Mouse (Mus musculus): ENCODE results near the gene Pla2g4e. TPM values are rescaled to one million over a fixed set of nuclear protein-coding genes. Genes with fewer than 3 reads are reported as not detected.
A peak's percentile ranks its signal among the peaks of the same experiment; 100 is the strongest.

Pla2g4e gene
- polyA plus RNA-seq, 1 experiment from 2014 or later = 4.2 TPM

DNA sequence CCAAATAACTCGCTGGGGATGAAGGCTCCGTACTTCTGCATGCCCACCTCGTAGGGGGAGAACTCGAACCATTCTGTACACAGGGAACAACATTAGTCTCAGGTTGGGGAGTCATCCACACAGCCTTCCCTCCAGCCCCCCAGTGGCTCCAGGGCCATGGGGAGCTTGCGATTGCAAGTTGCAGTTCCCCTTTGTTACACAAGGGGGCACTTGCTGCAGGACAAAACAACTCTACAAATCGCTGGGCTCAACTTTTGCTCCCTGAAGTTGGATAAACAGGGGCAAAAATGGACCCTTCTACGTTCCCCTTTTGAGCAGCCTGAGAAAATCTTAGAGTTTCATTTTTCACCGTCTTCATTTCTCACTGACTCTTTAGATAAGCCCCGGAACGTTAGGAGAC lies 71.4 kb downstream of the Pla2g4e start:
- WGBS = 34% methylated on average over 10 of the region's 10 CpGs
- no peaks in the 10 kb centered on the region for H3K27me3 ChIP-seq (replicated peaks)

GRCm38 (mm10) chr2:120171362-120171761 lies 73.8 kb downstream of the Pla2g4e start:
- Histone ChIP-seq H3K9me3 (replicated peaks) (no peaks in the 10 kb centered on the region), H3K4me2 (no peak overlapping the region), H3K27me3 (replicated peaks) (no peaks in the 10 kb centered on the region), H3K36me3 (no peaks in the 10 kb centered on the region), H3K4me1 (no peaks in the 10 kb centered on the region), H3K27ac (replicated peaks) (no peak overlapping the region), H3K4me3 (replicated peaks) (no peak overlapping the region), H3K9ac (replicated peaks) (no peak overlapping the region)
- no peak for ATAC-seq (ENCODE audit: low FRiP score)
- 93% methylated on average over 7 of the region's 7 CpGs for WGBS

More for the DNA sequence above, 71.4 kb downstream of the Pla2g4e start:
- Histone ChIP-seq H3K9me3 (replicated peaks) (no peaks in the 10 kb centered on the region), H3K4me2 (no peak overlapping the region), H3K4me1 (no peaks in the 10 kb centered on the region), H3K9ac (replicated peaks) (no peak overlapping the region), H3K27ac (replicated peaks) (no peak overlapping the region), H3K4me3 (replicated peaks) (no peak overlapping the region), H3K36me3 (no peaks in the 10 kb centered on the region)
- ATAC-seq (ENCODE audit: low FRiP score) = no peak

- no peak for ATAC-seq (ENCODE audit: low FRiP score)
- H3K4me3 ChIP-seq (replicated peaks) = no peak overlapping the region
- 53% methylated on average over 1 of the region's 1 CpGs for WGBS
- no peaks in the 10 kb centered on the region for H3K9me3 ChIP-seq (replicated peaks)
- no peaks in the 10 kb centered on the region for H3K36me3 ChIP-seq
- no peaks in the 10 kb centered on the region for H3K4me1 ChIP-seq
- no peak overlapping the region for H3K9ac ChIP-seq (replicated peaks)
- H3K27me3 ChIP-seq (replicated peaks) = no peaks in the 10 kb centered on the region
- H3K27ac ChIP-seq (replicated peaks) = no peak overlapping the region
- no peak overlapping the region for H3K4me2 ChIP-seq
Observed at GRCm38 (mm10) chr2:120170726-120171125, 74.4 kb downstream of the Pla2g4e start.

GRCm38 (mm10) chr2:120169382-120169781 lies 75.8 kb downstream of the Pla2g4e start:
- Histone ChIP-seq H3K27me3 (replicated peaks) (no peaks in the 10 kb centered on the region), H3K36me3 (no peaks in the 10 kb centered on the region), H3K4me1 (no peaks in the 10 kb centered on the region), H3K4me3 (replicated peaks) (no peak overlapping the region), H3K27ac (replicated peaks) (no peak overlapping the region), H3K9ac (replicated peaks) (no peak overlapping the region), H3K4me2 (no peak overlapping the region), H3K9me3 (replicated peaks) (no peaks in the 10 kb centered on the region)
- 80% methylated on average over 3 of the region's 3 CpGs for WGBS
- ATAC-seq (ENCODE audit: low FRiP score) = no peak

DNA sequence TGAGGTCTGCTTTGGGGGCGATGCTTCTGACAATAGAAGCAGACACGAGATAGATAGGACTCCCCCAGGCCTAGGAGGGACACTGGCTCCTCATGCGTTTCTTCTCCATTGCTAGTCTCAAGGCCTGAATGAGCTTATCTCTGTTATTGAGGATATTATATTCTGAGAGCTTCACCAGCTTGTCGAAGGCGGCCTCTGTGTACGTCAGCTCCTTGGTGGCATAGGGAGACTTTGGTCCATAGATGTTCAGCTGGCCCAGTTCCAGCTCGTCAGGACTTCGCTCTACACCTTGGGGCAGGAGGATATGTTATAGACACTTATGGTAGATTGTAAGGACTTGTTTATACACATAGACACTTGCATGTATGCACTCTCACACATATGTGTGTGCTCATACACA lies 77.4 kb downstream of the Pla2g4e start:
- Histone ChIP-seq H3K27ac (replicated peaks) (no peak overlapping the region), H3K9ac (replicated peaks) (no peak overlapping the region), H3K9me3 (replicated peaks) (no peaks in the 10 kb centered on the region), H3K4me2 (no peak overlapping the region), H3K36me3 (no peaks in the 10 kb centered on the region), H3K4me1 (no peaks in the 10 kb centered on the region), H3K27me3 (replicated peaks) (no peaks in the 10 kb centered on the region), H3K4me3 (replicated peaks) (no peak overlapping the region)
- no peak for ATAC-seq (ENCODE audit: low FRiP score)
- WGBS = 93% methylated on average over 8 of the region's 8 CpGs

DNA sequence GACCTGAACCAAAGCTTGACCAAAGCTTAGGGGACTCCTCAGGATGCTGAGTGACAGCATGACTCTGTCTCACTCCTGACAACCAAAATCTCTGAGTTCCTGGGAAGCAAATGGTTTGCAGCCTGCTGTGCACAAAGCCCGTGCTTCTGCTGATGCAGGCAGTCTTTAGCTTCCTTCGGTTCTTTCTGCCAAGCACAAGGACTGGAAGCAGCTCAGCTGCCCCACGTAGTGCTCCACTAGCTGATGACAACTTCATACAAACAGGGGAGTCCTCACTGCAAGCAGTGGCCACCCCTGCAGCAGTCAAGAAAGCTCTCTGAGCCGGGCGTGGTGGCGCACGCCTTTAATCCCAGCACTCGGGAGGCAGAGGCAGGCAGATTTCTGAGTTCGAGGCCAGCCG lies 79.7 kb downstream of the Pla2g4e start:
- H3K36me3 ChIP-seq = no peaks in the 10 kb centered on the region
- no peak overlapping the region for H3K4me2 ChIP-seq
- H3K27ac ChIP-seq (replicated peaks) = no peak overlapping the region
- ATAC-seq (ENCODE audit: low FRiP score) = no peak
- no peaks in the 10 kb centered on the region for H3K9me3 ChIP-seq (replicated peaks)
- no peak overlapping the region for H3K4me3 ChIP-seq (replicated peaks)
- WGBS = 85% methylated on average over 10 of the region's 10 CpGs
- no peak overlapping the region for H3K9ac ChIP-seq (replicated peaks)
- no peaks in the 10 kb centered on the region for H3K27me3 ChIP-seq (replicated peaks)
- H3K4me1 ChIP-seq = no peaks in the 10 kb centered on the region

DNA sequence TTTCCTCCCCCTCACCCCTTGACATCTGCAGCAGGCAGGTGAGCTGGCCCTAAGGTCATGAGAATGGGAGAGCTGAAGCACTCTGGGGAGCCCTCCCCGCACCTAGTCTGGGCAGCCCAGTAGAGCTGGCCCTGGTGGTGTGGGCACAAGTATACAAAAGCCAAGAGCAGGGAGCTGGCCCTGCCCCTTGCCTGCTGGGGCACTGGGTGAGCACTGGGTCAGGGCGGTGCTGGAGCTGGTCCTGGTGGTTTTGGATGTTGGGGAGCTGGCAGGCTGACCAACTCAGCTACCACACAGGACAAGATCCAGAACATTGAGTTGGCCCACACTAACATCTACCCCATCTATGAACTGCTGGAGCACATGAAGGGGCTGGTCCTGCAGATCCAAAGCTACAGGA lies 85.7 kb downstream of the Pla2g4e start:
- 88% methylated on average over 2 of the region's 2 CpGs for WGBS

GRCm38 (mm10) chr2:120158846-120159245 lies 86.3 kb downstream of the Pla2g4e start:
- WGBS = 65% methylated on average over 1 of the region's 1 CpGs
- Histone ChIP-seq H3K9ac (replicated peaks) (no peak overlapping the region), H3K27ac (replicated peaks) (no peak overlapping the region), H3K9me3 (replicated peaks) (no peaks in the 10 kb centered on the region), H3K4me1 (peaks cover 6% of the 10 kb centered on the region), H3K27me3 (replicated peaks) (no peaks in the 10 kb centered on the region), H3K36me3 (no peaks in the 10 kb centered on the region), H3K4me3 (replicated peaks) (no peak overlapping the region), H3K4me2 (no peak overlapping the region)
- no peak for ATAC-seq (ENCODE audit: low FRiP score)

More for the DNA sequence above, 85.7 kb downstream of the Pla2g4e start:
- Histone ChIP-seq H3K4me3 (replicated peaks) (no peak overlapping the region), H3K4me2 (no peak overlapping the region), H3K9me3 (replicated peaks) (no peaks in the 10 kb centered on the region), H3K9ac (replicated peaks) (no peak overlapping the region), H3K4me1 (peaks cover 4% of the 10 kb centered on the region; the same call in 1 of the 2 replicates), H3K27ac (replicated peaks) (no peak overlapping the region), H3K36me3 (no peaks in the 10 kb centered on the region), H3K27me3 (replicated peaks) (no peaks in the 10 kb centered on the region)
- no peak for ATAC-seq (ENCODE audit: low FRiP score)

DNA sequence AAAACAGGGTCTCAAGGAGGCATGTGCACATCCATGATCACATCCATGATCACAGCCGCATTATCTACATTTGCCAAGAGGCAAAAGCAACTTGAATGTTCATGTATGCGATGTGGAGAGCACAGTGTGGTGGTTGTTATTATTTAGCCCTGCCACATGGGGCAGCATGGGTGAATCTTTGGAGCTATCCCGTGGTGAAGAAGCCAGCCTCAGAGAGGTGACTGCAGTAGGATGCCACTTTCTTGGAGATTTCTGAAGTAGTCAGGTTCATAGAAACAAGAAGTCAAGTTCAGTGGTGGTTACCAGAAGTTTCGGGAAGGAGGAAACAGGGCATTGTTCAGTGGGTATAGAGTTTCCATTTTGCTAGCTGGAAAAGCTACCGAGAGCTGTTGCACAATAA lies 87.1 kb downstream of the Pla2g4e start:
- Histone ChIP-seq H3K9me3 (replicated peaks) (no peaks in the 10 kb centered on the region), H3K4me3 (replicated peaks) (no peak overlapping the region)
- WGBS = 61% methylated on average over 5 of the region's 5 CpGs

DNA sequence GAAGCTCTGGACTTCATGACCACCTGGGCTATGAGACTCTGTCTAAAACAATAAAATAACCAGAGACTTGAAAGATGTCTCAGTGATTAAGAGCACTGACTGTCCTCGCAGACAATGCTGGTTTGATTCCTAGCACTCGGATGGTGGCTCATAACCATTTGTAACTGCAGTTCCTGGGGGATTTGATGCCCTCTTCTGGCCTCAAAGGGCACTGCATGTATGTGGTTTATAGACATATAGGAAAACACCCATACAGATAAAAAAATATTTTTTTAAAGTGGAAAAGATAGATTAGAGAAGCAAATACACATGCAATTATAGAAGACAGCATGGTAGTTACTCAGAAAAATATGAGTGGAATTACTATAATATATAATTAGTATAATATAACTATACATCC lies 87.5 kb downstream of the Pla2g4e start:
- Histone ChIP-seq H3K4me2 (no peak overlapping the region), H3K9me3 (replicated peaks) (no peaks in the 10 kb centered on the region), H3K27ac (replicated peaks) (no peak overlapping the region), H3K9ac (replicated peaks) (no peak overlapping the region), H3K36me3 (no peaks in the 10 kb centered on the region), H3K27me3 (replicated peaks) (no peaks in the 10 kb centered on the region), H3K4me1 (peaks cover 11% of the 10 kb centered on the region), H3K4me3 (replicated peaks) (no peak overlapping the region)
- no peak for ATAC-seq (ENCODE audit: low FRiP score)
- WGBS = 66% methylated on average over 2 of the region's 2 CpGs

More for the DNA sequence above, 87.1 kb downstream of the Pla2g4e start:
- Histone ChIP-seq H3K4me2 (no peak overlapping the region), H3K27ac (replicated peaks) (no peak overlapping the region), H3K9ac (replicated peaks) (no peak overlapping the region), H3K4me1 (peaks cover 11% of the 10 kb centered on the region), H3K36me3 (no peaks in the 10 kb centered on the region), H3K27me3 (replicated peaks) (no peaks in the 10 kb centered on the region)
- ATAC-seq (ENCODE audit: low FRiP score) = no peak

GRCm38 (mm10) chr2:120154361-120154894 lies 90.7 kb downstream of the Pla2g4e start, which contains the start of gene Ehd4:
Ehd4 (minus strand) TSS chr2:120154606.
- Histone ChIP-seq H3K27me3 (replicated peaks) (no peaks in the 10 kb centered on the region), H3K4me2 (peak within 1 kb of the TSS; percentile 97), H3K4me1 (peaks cover 11% of the 10 kb centered on the region), H3K27ac (replicated peaks) (peak within 1 kb of the TSS; percentile 62; the same call in 1 of the 2 replicates), H3K4me3 (replicated peaks) (peak within 1 kb of the TSS; percentile 72), H3K9me3 (replicated peaks) (no peaks in the 10 kb centered on the region), H3K9ac (replicated peaks) (peak within 1 kb of the TSS; percentile 62), H3K36me3 (no peaks in the 10 kb centered on the region)
- under 1% methylated on average over 53 of the region's 53 CpGs for WGBS
- ATAC-seq (ENCODE audit: low FRiP score) = peak; percentile 99

- H3K9ac ChIP-seq (replicated peaks) = peak overlapping the region; percentile 62
- H3K36me3 ChIP-seq = no peaks in the 10 kb centered on the region
- H3K4me3 ChIP-seq (replicated peaks) = peak overlapping the region; percentile 72
- ATAC-seq (ENCODE audit: low FRiP score) = peak; percentile 86
- H3K4me1 ChIP-seq = peaks cover 11% of the 10 kb centered on the region
- peak overlapping the region; percentile 97 for H3K4me2 ChIP-seq
- peak overlapping the region; percentile 62; the same call in 1 of the 2 replicates for H3K27ac ChIP-seq (replicated peaks)
- no peaks in the 10 kb centered on the region for H3K9me3 ChIP-seq (replicated peaks)
- no peaks in the 10 kb centered on the region for H3K27me3 ChIP-seq (replicated peaks)
- 2% methylated on average over 38 of the region's 38 CpGs for WGBS
Observed at GRCm38 (mm10) chr2:120153586-120154360, 91.4 kb downstream of the Pla2g4e start.

Data from neural tube, embryonic 15.5 days (tissue).